Mouse (Mus musculus): ENCODE data around the gene Kcnq2.

The Kcnq2 gene

DNA sequence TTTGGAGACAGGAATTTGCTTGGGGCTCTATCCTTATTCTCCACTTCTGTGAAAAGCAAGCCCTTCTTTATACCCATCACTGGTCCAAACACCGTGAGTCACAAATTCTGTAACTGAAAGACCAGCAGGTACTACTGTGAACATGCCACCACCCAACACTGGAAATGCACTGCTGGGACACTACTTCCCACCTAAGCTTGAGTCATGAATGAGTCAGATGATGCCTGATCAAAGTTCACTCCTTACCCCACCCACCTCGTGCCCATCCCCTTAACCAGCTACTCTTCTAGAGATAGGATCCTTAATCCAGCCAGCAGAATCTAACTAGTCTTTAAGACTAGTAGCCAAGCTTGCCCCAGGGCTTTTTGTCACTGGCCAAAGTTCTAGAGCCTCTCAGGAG, 35.0 kb downstream of the Kcnq2 start:
- no peak for DNase-seq

DNA sequence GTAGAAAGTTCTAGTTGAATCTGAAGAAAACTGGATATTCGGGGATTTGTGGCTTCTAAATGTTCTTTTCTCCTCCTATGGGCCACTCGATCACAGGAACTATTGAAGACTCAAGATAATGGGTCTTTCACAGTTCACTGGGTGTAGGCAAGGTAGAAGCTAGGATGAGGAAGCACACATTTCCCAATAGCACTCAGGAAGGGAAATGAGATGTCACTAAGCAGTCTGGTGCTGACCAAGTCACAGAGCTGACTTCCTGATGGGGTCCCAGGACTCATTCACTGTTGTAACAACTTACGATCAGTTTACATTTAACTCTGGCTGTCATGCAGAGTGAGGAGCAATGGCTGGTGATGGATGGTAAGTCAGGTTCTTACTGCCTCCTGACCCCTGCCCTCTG, 45.0 kb downstream of the Kcnq2 start:
- no peak for DNase-seq

GRCm38 (mm10) chr2:181084997-181085396, 50.1 kb downstream of the Kcnq2 start:
- no peak for DNase-seq

DNA sequence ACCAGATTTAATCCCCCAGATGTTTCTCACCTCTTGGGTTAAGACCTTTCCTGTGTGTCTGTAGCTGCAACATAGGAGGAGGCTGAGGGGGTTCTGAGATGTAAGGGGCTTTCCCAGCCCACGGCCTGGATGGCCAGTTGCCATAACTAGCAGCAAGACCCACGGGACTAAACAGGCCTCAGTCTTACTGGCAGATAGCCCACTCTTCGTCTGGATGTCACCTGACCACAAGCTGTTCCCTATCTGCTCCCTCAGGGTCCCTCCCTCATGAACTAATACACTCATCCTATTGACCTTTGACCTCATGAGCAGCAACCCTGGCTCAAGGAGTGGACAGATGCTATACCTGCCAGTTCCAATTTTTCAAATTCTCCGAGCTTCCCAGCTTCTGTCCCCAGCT, 51.2 kb downstream of the Kcnq2 start:
- no peak for DNase-seq

- DNase-seq, result no peak
Measured at GRCm38 (mm10) chr2:181080886-181081285, 54.2 kb downstream of the Kcnq2 start.

- no peak for DNase-seq
Measured at GRCm38 (mm10) chr2:181079518-181079917, 55.6 kb downstream of the Kcnq2 start.

GRCm38 (mm10) chr2:181078908-181079307, 56.2 kb downstream of the Kcnq2 start:
- DNase-seq, result no peak

DNA sequence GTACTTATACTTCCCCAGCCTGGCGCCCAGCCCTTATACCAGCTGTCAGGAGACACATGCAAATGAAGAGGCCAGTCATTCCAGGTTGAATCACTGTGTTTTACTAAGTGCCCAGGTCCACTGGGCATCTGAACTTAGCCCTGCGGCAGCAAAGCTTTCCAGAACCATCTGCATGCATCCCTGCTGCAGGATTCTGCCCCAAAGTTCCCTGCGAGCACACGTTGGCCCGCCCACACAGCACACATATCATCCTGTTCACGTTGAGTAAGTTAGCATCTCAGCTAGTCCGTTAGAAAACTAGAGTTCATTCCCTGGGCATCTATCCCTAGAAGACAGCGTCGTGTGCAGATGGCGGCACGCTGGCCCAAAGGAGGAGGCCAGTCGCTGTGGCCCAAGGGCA, 59.6 kb downstream of the Kcnq2 start:
- no peak for DNase-seq

GRCm38 (mm10) chr2:181072403-181072714, 62.7 kb downstream of the Kcnq2 start:
- no peak for DNase-seq

- DNase-seq, result peak; percentile 80
Measured at GRCm38 (mm10) chr2:181071706-181072402, 63.2 kb downstream of the Kcnq2 start.

GRCm38 (mm10) chr2:181070136-181070535, 65.0 kb downstream of the Kcnq2 start:
- no peak for DNase-seq

DNA sequence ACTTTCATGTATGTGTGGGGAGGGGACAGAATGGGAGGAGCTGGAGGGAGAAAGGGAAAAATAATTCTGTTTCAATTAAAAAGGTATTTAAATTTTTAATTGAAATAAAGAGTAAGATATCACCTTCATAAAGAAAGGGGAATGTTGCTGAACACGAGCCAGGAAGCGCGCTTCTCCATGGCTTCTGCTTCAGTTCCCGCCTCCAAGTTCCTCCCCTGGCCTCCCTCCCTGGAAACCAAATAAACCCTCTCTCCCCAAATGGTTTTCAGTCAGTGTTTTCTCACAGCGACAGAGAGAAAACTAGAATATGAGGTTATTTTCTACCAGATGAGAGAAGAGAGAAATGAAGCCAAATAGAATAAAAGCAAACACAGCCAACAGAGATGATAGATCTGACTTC, 66.6 kb downstream of the Kcnq2 start:
- DNase-seq, result no peak

DNA sequence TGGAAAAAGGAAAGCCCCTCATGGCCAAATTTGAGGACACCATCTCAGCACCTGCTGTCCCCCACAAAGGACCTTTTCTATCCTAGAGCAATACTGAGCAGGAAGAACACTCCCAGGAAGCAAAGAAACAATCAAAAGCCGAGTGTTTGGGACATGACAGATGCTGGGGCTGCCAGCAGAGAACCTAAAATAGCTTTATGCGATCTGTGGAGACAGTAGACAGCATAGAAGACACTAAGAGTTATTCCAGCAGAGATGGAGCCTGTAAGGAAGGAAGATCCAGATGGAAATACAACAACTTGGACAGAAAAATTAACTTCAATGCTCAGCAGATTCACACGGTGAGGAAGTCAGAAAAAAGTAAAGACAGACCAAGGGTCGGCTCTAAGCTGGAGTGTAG, 69.3 kb downstream of the Kcnq2 start:
- DNase-seq, result no peak

DNA sequence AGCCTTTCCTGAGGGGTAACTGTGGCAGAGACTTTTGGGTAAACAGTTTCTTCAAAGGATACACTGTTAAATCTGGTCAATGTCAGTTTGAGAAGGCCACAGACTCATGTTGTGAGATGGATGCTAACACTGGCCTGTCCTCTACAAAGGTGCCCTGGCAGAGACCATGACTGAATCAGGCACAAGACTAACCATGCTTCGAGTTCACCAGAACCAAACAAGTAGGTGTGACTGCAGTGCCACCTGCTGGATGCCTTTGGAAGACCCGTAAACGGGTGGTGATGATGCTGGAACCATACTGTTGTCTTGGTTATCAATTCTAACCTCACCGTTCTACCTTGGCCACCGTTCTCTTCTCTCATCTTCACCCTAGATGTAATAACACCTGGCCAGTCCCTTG, 75.0 kb downstream of the Kcnq2 start:
- peak; percentile 80 for DNase-seq

DNA sequence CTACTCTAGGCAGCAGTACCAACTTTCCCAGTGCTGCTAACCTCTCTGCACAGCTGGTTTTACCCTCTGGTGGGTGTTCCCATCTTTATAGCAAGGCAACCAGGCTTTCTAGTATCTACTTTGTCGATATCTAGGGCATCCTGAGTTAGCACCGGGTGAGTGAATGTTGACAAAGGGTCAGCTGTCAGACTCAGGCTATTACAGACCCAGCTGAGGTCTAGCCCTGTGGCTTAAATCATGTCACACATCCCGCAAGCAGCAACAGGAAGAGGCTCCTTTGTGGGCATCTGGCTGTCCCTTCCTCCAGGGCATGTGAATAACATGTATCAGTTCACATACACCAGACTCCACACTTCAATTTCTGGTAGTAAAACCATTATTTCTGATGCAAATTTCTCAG, 76.9 kb downstream of the Kcnq2 start:
- DNase-seq, result no peak

DNA sequence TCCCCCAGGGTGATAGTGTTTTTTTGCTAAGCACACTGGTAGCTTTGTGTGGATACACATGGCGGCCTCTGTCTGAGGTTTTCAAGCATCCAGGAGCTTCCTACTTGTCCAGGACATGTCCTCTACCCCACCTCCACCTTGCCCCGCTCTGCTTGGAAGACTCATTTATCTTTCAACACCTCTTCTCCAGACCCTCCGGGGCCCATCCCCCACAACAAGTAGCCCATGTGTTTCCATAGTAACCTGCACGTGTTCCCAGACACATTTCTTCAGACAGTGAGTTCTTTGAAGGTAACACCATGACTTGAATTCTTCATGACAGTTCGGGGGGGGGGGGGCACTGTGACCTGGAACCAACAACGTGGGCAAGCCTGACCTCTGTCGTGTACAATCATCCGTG, 77.8 kb downstream of the Kcnq2 start:
- DNase-seq, result no peak

- no peak for DNase-seq
Measured at GRCm38 (mm10) chr2:181052171-181052570, 82.9 kb downstream of the Kcnq2 start.

DNA sequence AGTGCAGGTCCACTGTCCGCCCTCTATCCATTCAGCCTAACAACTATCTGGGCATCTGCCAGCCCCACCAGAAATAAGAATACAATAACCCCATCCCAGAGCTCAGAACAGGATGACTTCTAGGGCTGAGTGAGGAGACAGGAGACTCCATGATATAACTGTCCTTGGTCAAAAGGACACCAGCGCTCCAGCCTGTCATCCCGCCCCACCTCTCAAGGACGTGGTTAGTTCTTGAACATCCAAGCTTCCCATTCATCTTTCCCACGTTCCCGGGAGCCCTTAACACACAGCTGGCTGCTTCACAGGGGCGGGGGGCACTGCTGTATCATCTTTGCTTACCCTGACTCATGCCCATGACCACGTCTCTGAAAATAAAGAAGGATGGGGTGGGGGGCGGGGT, 86.1 kb downstream of the Kcnq2 start:
- DNase-seq, result no peak

DNA sequence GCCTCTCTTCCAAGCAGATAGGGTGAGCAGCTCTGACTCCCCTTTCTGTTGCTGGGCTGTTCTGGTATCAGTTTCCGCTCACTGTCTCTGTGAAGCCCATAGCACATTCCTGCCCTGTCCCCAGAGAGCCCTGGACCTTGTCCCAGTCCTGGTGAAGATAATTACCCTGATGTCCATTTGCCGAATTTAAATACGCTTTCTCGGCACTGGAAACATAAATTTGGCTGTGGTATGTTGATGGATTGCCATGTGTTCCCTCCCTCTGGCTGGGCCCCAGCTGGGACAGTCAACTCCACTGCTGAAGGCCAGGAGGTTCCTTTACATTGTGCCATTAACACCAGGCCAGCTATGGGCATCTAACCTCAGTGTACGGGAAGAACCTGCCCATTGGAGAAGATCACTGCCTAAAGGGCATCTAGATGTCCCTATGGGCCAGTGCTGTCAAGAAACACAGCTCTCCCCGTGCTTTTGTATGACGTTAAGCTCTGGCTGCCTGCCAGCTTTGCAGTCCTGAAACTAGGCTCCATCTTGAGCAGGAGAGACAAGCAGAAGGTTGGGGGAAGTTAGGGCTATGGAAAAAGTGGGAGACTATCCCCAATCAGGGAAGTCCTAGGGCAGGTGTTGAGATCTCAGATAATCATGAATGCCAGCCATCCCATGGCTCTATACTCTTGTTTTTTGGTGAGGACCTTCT, 86.7 kb downstream of the Kcnq2 start:
- no peak for DNase-seq

DNA sequence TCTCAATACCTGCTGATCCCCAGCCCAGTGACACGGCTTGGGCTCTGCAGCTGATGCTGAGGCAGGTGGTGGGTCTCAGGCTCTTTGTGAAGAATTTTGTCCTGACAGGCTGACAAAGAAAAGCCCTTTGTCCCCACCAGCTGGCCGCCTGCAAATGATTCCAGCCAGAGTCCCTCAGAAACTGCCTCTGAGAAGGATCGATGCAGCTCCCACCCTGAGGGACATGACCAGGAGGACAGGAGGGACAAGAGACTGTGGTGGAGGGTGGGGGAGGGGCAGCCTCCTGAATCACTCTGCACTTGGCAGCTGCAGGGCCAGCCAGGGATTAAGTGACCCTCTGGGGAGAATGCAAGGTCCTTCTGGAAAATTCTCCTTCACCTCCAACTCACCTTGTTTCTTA, 91.1 kb downstream of the Kcnq2 start:
- DNase-seq, result no peak

DNA sequence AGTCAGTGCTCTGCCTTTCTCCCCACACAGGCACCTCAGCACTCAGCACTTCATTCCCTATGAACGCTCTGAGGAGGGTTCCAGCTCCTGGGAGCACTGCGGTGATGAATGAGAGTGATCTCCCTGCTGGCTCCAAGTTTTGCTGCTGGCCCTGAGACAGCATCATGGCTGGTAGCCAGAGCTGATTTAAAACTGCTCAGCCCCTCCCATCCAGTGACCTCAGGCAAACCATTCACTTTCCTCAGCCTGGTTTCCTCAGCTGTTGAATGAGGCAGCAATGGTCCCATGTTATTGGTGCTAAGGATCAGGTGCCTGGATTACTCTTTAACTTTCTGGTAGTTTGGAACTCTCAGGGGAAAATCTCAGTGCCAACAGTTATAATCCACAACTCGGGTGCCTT, 91.7 kb downstream of the Kcnq2 start, which contains the start of gene Chrna4:
Gene Chrna4, minus strand, starts transcription at position 110 of the 400 bp plus-strand sequence.
- peak; percentile 9 for DNase-seq

DNA sequence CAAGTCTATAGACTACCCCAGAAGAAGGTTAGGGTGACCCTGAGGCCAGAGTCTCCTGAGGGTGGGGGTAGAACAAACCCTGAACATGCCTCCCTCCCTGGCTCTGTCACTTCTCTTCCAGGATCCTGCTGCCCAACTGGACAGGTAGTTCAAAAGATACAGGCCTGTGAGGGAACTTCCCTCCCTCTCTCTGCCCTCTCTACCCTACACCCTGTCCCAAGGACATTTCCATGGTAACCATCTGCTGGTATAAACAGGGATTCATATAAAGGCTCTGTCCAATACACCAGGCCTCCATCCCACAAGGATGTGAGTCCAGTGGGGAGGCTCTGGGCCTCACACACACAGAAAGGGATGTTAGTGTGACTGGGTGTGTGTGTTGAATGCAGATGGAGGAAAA, 92.7 kb downstream of the Kcnq2 start:
- DNase-seq, result no peak

DNA sequence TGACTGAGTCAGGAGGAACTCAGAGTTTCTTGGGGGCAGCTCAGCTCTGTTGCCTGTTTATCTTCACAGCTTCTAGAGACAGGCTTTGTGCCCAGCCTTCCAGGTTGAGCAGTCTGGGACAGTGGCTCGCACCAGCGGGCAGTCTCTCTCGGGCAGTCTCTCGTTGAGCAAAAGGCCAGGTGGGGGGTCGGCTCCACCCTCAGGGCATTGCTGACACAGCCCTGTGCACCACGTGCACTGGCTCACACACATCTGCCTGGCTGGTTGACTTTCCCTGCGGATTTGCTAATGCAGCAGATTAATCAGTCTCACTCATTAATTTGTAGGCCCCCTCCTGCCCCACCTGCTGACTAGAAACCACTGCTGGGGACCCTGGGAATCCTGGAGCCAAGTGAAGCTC, 93.2 kb downstream of the Kcnq2 start:
- DNase-seq, result no peak

DNA sequence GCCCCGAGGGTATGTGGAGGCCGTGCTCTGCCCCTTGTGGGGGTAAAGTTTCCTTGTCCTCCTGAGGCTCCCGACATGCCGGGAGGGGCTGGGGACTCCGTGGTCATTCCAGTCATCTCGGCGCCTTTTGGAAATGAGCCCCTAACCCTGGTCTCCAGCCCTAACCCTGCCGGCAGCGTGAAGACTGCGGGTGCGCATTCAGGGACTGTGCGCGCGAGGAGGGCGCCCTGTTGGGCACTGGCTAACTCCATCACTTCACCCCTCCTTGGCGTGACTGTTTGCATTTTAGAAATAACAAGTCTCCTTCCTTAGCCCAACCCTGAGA, 95.8 kb downstream of the Kcnq2 start:
- no peak for DNase-seq

Measured in lung, postnatal 14 days (tissue).